Mouse (Mus musculus) neural tube, embryonic 12.5 days (tissue): ENCODE measurements at regions not wholly inside any gene's neighbourhood (a gene's known extent, or its start where the extent isn't known, plus 50 kb on each side); places are given as distances from the start of the nearest gene placed in this dataset.
A peak's percentile ranks its signal among the peaks of the same experiment; 100 is the strongest.

Experiments
- ATAC-seq: fragments of 200-750 bp; cut with Nextera tagmentation; 2 replicates; pipeline ENCODE4 v1.8.0; 2017; ENCODE audit warnings: low read depth, mild to moderate bottlenecking, moderate TSS enrichment, moderate library complexity; ENCODE audit not compliant: low FRiP score
- H3K27ac ChIP-seq: fragments of 300-500 bp; sonication (generic); 2 replicates; pipeline ENCODE4 v1.5.1; 2016
- H3K27me3 ChIP-seq: fragments of 300-500 bp; sonication (generic); replicated peaks from 2 replicates; pipeline ENCODE4 v1.6.1; 2016; ENCODE audit warnings: mild to moderate bottlenecking
- H3K36me3 ChIP-seq: fragments of 300-500 bp; sonication (generic); 2 replicates; pipeline ENCODE4 v1.6.1; 2016; ENCODE audit warnings: mild to moderate bottlenecking
- H3K4me1 ChIP-seq: fragments of 300-500 bp; sonication (generic); 2 replicates; pipeline ENCODE4 v1.6.1; 2016
- H3K4me2 ChIP-seq: fragments of 300-500 bp; sonication (generic); replicated peaks from 2 replicates; pipeline ENCODE4 v1.6.1; 2016; ENCODE audit warnings: mild to moderate bottlenecking
- H3K4me3 ChIP-seq: fragments of 300-500 bp; sonication (generic); 2 replicates; pipeline ENCODE4 v1.5.1; 2016
- H3K9ac ChIP-seq: fragments of 300-500 bp; sonication (generic); 2 replicates; pipeline ENCODE4 v1.6.1; 2016; ENCODE audit warnings: mild to moderate bottlenecking
- H3K9me3 ChIP-seq: fragments of 300-500 bp; sonication (generic); 2 replicates; pipeline ENCODE4 v1.6.1; 2016; ENCODE audit warnings: mild to moderate bottlenecking
- WGBS: fragments of 180-500 bp; shearing (Covaris S2); methylation state at CpG from one replicate; pipeline ENCODE4 v1.1.7; 2016; 5-methylcytosine and 5-hydroxymethylcytosine counted together

- H3K4me1 ChIP-seq: no peaks in the 10 kb centered on the region
- no peaks in the 10 kb centered on the region for H3K27me3 ChIP-seq
- H3K36me3 ChIP-seq: no peaks in the 10 kb centered on the region
- WGBS: 72% methylated on average over 1 of the region's 1 CpGs
- H3K4me3 ChIP-seq: no peak overlapping the region
- ATAC-seq: no peak
- no peak overlapping the region for H3K9ac ChIP-seq
- no peak overlapping the region for H3K27ac ChIP-seq
- no peak overlapping the region for H3K4me2 ChIP-seq
- H3K9me3 ChIP-seq: no peaks in the 10 kb centered on the region
These were observed 800.9 kb upstream of the A1bg start for GRCm38 (mm10) chr15:61723696-61724095.

DNA sequence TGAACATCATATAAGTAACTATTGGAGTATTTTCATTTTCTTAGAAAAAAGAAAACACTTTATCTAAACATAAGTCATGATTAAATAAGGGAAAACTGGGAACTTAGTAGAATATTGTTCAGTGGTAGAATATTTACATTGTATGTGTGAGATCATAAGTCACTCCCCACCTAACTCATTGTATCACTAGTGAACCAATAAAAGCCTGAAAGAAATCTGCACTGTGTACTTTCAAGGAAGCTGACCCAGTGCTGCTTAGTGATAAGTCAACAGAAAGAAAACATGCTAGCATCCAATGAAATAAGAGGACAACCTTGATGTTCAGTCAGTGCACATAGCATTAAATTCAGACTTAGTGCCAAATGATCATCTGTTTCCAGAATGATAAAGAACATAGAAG lies 795.7 kb upstream of the A1bg start:
- Histone ChIP-seq H3K4me2 (no peak overlapping the region), H3K36me3 (no peaks in the 10 kb centered on the region), H3K27ac (no peak overlapping the region), H3K9ac (no peak overlapping the region), H3K4me1 (no peaks in the 10 kb centered on the region), H3K4me3 (no peak overlapping the region), H3K27me3 (no peaks in the 10 kb centered on the region), H3K9me3 (no peaks in the 10 kb centered on the region)
- ATAC-seq: no peak

GRCm38 (mm10) chr15:61717216-61717615 lies 794.4 kb upstream of the A1bg start:
- Histone ChIP-seq H3K27ac (no peak overlapping the region), H3K4me2 (no peak overlapping the region), H3K36me3 (no peaks in the 10 kb centered on the region), H3K4me3 (no peak overlapping the region), H3K9me3 (no peaks in the 10 kb centered on the region), H3K27me3 (no peaks in the 10 kb centered on the region), H3K9ac (no peak overlapping the region), H3K4me1 (no peaks in the 10 kb centered on the region)
- WGBS: 71% methylated on average over 1 of the region's 1 CpGs
- ATAC-seq: no peak

GRCm38 (mm10) chr15:61713953-61714352 lies 791.1 kb upstream of the A1bg start:
- H3K9me3 ChIP-seq: no peaks in the 10 kb centered on the region
- no peak overlapping the region for H3K4me3 ChIP-seq
- no peak overlapping the region for H3K27ac ChIP-seq
- H3K36me3 ChIP-seq: no peaks in the 10 kb centered on the region
- ATAC-seq: no peak
- H3K4me2 ChIP-seq: no peak overlapping the region
- H3K27me3 ChIP-seq: no peaks in the 10 kb centered on the region
- no peak overlapping the region for H3K9ac ChIP-seq
- 79% methylated on average over 2 of the region's 2 CpGs for WGBS
- H3K4me1 ChIP-seq: no peaks in the 10 kb centered on the region

DNA sequence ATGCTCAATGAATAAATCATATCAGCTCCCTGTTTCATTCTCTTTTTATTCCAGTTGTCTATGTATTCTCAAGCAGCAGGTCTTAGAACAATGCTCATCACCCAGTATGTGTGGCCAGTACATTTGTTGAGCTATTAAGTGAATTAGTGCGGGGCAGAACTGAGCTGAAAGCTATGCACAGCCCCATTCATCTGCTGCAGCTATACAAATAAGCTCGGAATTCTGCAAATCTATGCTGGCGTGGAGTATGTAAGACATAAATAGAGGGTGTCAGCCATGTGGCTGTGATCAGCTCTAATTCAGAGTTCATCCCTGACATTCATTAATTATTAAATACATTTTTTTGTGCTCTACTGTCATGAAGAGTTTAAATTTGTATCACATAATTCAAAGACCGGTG lies 786.1 kb upstream of the A1bg start:
- 74% methylated on average over 4 of the region's 4 CpGs for WGBS
- no peaks in the 10 kb centered on the region for H3K36me3 ChIP-seq
- H3K4me1 ChIP-seq: no peaks in the 10 kb centered on the region
- no peak overlapping the region for H3K9ac ChIP-seq
- no peaks in the 10 kb centered on the region for H3K27me3 ChIP-seq
- no peak overlapping the region for H3K27ac ChIP-seq
- no peak overlapping the region for H3K4me2 ChIP-seq
- no peaks in the 10 kb centered on the region for H3K9me3 ChIP-seq
- no peak for ATAC-seq
- no peak overlapping the region for H3K4me3 ChIP-seq

DNA sequence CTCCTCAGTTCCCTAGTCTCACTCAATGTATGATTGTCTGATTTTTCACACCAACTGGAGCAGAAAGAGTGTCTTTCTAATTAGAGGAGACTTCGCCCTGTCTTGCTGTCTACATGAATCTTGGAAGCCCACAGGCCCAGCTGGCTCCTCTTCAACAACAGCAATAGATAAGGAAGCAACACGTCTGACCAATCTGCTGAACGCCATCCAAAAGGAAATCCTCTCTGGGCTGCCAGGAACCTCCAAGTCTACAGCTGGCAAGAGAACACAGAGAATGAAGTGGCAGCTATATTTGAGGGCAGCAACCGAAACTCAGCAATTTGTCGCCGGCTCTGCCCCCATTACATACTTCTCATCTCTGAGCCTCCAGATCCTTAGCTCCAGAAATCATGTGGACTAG lies 785.1 kb upstream of the A1bg start:
- Histone ChIP-seq H3K27ac (no peak overlapping the region), H3K9me3 (no peaks in the 10 kb centered on the region), H3K36me3 (no peaks in the 10 kb centered on the region), H3K27me3 (no peaks in the 10 kb centered on the region), H3K9ac (no peak overlapping the region), H3K4me1 (no peaks in the 10 kb centered on the region), H3K4me2 (no peak overlapping the region), H3K4me3 (no peak overlapping the region)
- WGBS: 89% methylated on average over 6 of the region's 6 CpGs
- no peak for ATAC-seq

DNA sequence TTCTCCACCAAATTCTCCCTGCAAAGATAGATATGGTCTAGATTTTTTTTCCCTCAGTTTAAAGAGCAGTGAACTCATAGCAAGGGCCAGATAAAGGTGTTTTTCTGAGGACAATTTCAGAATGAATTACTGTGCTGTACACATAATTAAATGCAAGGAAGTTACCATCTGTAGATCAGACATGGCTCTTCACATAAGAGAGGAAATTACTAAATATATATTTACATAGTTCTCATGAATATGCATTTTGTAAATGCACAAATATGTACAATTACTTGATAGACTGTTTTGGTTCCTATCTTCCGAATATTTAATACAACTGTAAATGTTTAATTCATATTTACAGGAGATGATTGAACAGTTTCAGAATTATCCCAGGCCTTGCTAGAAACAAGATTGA lies 769.9 kb upstream of the A1bg start:
- 93% methylated on average over 1 of the region's 1 CpGs for WGBS
- H3K27ac ChIP-seq: no peak overlapping the region
- H3K9me3 ChIP-seq: no peaks in the 10 kb centered on the region
- no peaks in the 10 kb centered on the region for H3K36me3 ChIP-seq
- no peaks in the 10 kb centered on the region for H3K4me1 ChIP-seq
- no peak overlapping the region for H3K4me3 ChIP-seq
- H3K4me2 ChIP-seq: no peak overlapping the region
- no peak for ATAC-seq
- H3K27me3 ChIP-seq: no peaks in the 10 kb centered on the region
- no peak overlapping the region for H3K9ac ChIP-seq

DNA sequence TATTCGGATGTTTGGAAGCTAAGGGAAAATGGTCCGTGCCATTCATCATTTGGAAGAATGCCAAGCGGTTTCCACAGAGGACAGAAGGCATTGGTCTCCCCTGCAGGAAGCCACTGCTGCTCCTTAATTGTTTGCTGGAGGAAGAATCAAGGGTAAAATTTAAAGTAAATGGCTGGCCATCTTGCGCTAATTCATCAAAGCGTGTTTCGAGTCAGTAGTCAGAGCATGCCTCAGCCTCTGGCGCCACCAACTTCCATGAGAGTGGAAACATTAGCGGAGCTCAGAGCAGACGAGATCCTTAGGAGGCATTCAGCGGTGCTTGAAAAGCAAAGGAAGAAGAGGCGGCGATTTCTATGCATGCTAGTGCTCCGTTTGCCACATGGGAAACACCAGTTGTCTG lies 767.6 kb upstream of the A1bg start:
- WGBS: 65% methylated on average over 13 of the region's 13 CpGs
- Histone ChIP-seq H3K9me3 (no peaks in the 10 kb centered on the region), H3K27ac (no peak overlapping the region), H3K9ac (no peak overlapping the region), H3K4me1 (no peaks in the 10 kb centered on the region), H3K36me3 (no peaks in the 10 kb centered on the region), H3K4me3 (no peak overlapping the region), H3K4me2 (peak overlapping the region; percentile 4; the same call in 1 of the 2 replicates), H3K27me3 (no peaks in the 10 kb centered on the region)
- peak; percentile 90 for ATAC-seq

- no peak overlapping the region for H3K27ac ChIP-seq
- no peak overlapping the region for H3K4me3 ChIP-seq
- H3K9me3 ChIP-seq: no peaks in the 10 kb centered on the region
- H3K9ac ChIP-seq: no peak overlapping the region
- H3K27me3 ChIP-seq: no peaks in the 10 kb centered on the region
- WGBS: 61% methylated on average over 12 of the region's 12 CpGs
- no peak overlapping the region; the same call in 1 of the 2 replicates for H3K4me2 ChIP-seq
- no peaks in the 10 kb centered on the region for H3K36me3 ChIP-seq
- ATAC-seq: peak; percentile 90
- no peaks in the 10 kb centered on the region for H3K4me1 ChIP-seq
These were observed 767.1 kb upstream of the A1bg start for GRCm38 (mm10) chr15:61689776-61690397.

GRCm38 (mm10) chr15:61682968-61683367 lies 760.2 kb upstream of the A1bg start:
- Histone ChIP-seq H3K27me3 (no peaks in the 10 kb centered on the region), H3K36me3 (no peaks in the 10 kb centered on the region), H3K27ac (no peak overlapping the region), H3K4me3 (no peak overlapping the region), H3K4me2 (no peak overlapping the region), H3K9me3 (no peaks in the 10 kb centered on the region), H3K9ac (no peak overlapping the region), H3K4me1 (no peaks in the 10 kb centered on the region)
- 75% methylated on average over 4 of the region's 4 CpGs for WGBS
- no peak for ATAC-seq

DNA sequence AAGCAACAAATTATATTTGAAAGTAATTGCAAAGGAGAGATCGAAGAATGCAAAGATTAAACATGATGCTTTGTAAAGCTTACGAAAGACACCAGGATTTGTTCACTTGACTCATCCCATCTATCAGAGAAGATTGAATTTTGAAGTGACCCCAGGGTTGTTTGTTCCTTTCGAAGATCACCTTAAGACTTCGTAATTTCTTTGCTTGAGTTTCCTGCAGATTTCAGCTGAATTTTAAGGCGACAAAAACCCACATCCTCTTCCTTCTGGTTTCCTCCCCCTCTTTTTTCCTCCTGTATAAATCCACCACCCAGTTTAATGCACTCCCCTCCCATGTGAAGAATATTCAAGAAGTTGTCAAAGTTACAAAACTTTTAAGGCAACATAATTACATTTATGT lies 747.7 kb upstream of the A1bg start:
- Histone ChIP-seq H3K27me3 (no peaks in the 10 kb centered on the region), H3K36me3 (no peaks in the 10 kb centered on the region), H3K4me2 (no peak overlapping the region), H3K9me3 (no peaks in the 10 kb centered on the region), H3K4me1 (no peaks in the 10 kb centered on the region), H3K4me3 (no peak overlapping the region), H3K27ac (no peak overlapping the region), H3K9ac (no peak overlapping the region)
- 92% methylated on average over 5 of the region's 5 CpGs for WGBS
- ATAC-seq: no peak

GRCm38 (mm10) chr15:61660581-61660980 lies 737.8 kb upstream of the A1bg start:
- Histone ChIP-seq H3K4me1 (no peaks in the 10 kb centered on the region), H3K4me3 (no peak overlapping the region), H3K9me3 (no peaks in the 10 kb centered on the region), H3K9ac (no peak overlapping the region), H3K4me2 (no peak overlapping the region), H3K27ac (no peak overlapping the region), H3K27me3 (no peaks in the 10 kb centered on the region), H3K36me3 (no peaks in the 10 kb centered on the region)
- 64% methylated on average over 3 of the region's 3 CpGs for WGBS
- no peak for ATAC-seq

GRCm38 (mm10) chr15:61656951-61657350 lies 734.1 kb upstream of the A1bg start:
- no peaks in the 10 kb centered on the region for H3K4me1 ChIP-seq

More at GRCm38 (mm10) chr15:61656951-61657350, 734.1 kb upstream of the A1bg start:
- no peak overlapping the region for H3K9ac ChIP-seq
- H3K4me2 ChIP-seq: no peak overlapping the region
- no peaks in the 10 kb centered on the region for H3K27me3 ChIP-seq
- no peak overlapping the region for H3K4me3 ChIP-seq
- H3K27ac ChIP-seq: no peak overlapping the region
- no peaks in the 10 kb centered on the region for H3K36me3 ChIP-seq
- ATAC-seq: no peak
- H3K9me3 ChIP-seq: no peaks in the 10 kb centered on the region
